Mouse (Mus musculus): ENCODE results near the gene Rpap1. TPM values are rescaled to one million over a fixed set of nuclear protein-coding genes. Genes with fewer than 3 reads are reported as not detected.
A peak's percentile ranks its signal among the peaks of the same experiment; 100 is the strongest.
"Not testable (repeated sequence)": the region's sequence is repeated elsewhere in the genome, so short reads cannot be mapped to it uniquely, and the experiment has no call there.

Gene Rpap1
- total RNA-seq, 2 experiments from 2014 or later, result 17.7 to 19.2 TPM

DNA sequence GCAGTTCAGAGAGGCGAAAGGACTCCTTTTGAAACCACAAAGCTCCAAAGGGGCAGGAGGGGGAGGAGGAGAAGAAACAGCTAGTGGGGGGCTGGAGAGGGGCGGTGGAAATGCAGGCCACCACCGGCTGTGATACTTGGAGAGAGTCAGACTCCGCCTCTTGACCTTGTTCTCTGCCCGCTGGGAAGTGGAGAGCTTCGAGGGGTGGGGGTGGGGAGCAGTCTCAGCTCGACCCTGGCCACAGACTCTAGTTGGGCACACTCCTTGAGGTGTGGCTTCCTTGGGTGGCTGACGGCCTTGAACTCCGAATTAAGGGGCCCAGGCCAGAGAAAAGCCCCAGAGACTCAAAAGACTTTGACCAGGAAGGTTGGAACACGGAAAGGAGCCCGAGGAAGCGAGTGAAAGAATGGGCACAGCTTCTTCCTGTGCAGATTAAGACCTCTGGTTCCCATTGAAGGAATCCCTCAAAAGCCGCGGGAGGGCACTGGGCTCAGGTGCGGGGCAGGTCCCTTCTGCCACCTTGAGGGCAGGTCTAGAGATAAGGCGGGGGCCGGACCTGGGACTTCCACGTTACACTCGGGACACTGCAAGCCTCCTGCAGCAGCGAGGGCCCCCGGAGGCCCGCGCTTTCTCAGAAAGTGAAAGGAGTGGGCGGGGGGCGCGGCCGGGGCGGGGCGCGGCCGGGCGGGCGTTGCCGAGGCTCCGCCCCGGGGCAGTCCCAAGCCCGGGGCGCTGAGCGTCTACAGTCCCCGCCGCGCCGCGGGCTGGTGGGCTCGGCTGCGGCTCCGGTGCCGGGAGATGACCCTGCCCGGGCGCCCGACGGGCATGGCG is 45.5 kb downstream of the Rpap1 start, which contains the start of gene Itpka:
TSS of gene Itpka (plus strand) at position 757 of the 831 bp plus-strand sequence.
- peak in 1 of 2 experiments; percentile 66 for DNase-seq (ENCODE audit: low spot score in 2 of 2)

DNA sequence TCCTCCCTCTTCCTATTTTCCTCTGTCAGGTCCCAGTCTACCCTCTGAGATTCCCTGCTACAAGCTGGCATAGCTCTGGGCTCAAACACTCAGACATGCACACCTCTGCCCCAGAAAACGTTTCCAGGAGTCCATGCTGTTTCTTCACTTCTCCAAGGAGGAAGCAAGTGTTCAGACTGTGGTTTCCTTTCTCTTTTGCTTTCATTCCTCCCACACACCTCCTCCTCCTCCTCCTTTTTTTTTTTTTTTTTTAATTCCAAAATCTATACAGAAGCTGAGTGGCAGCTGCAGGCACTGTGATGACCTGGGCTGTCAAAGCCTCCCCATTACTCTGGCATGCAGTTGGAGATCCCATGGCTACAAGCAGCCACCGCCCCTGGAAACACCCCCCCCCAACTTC is 46.8 kb downstream of the Rpap1 start:
- DNase-seq (ENCODE audit: low spot score in 2 of 2), result no peak

DNA sequence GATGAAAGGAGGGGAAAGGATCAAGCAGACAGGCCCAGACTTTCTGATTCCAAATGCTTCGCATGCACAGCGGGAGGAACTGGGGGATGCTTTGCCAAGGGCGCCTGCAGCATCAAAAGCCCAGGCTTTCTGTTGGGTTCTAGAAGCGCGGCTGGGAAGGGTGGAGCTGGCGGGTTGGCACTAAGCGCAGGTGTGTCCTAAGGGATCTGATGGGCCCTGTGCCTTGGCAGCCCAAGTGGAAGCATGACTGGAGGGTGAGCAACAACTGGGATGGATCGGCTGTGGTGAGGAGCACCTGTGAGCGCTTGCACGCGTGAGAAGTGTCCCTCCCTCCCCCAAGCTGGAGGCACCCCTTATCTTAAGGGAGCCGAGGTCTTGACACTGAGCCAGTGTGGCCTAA is 50.2 kb downstream of the Rpap1 start:
- no peak for DNase-seq (ENCODE audit: low spot score in 2 of 2)

GRCm38 (mm10) chr2:119730735-119731134 is 56.6 kb downstream of the Rpap1 start:
- no peak for DNase-seq (ENCODE audit: low spot score in 2 of 2)

DNA sequence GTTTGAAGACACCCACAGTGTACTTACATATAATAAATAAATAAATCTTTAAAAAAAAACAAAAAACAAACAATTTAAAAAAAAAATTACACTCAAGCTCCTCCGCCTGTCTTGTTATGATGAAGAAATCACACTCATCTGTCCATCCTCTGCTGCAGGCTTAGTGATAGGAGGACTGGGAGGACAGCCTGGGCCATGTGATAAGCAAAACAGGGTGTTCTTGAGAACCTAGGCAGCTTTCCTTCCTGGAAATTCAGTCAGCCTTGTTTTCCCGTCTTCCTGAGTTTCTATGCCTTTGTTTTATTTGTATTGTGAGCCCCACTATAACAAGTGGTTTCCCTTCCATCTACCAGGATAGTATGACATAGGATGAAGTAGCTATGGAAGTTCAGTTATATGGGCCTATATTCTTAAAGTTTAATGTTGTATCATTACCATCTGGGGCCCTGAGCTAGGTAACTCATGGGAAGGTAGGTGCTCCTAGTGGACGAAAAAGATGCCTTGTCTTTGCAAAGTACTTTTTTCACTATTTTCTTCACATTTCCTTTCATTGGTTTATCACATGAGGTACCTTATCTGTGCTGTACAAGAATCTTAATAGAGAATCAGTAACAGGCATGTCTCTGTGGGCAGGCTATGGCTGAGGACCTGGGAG is 59.4 kb downstream of the Rpap1 start:
- DNase-seq (ENCODE audit: low spot score in 2 of 2), result no peak

- DNase-seq (ENCODE audit: low spot score in 2 of 2), result peak; percentile 59 to 87
These were observed 66.3 kb downstream of the Rpap1 start for GRCm38 (mm10) chr2:119721070-119721469.

- not testable (repeated sequence) for DNase-seq (ENCODE audit: low spot score in 2 of 2)
These were observed 71.5 kb downstream of the Rpap1 start for GRCm38 (mm10) chr2:119715868-119716267.

Other genes with a start within 250 kb of the Rpap1 start
- under 1 TPM; 0.64 to 0.76 TPM for gene Exd1, start 239.9 kb downstream of the Rpap1 start, total RNA-seq (2021)
- 100 to 1,000 TPM; 154 to 166 TPM for gene Chp1, start 239.8 kb downstream of the Rpap1 start, total RNA-seq (2021)
- under 1 TPM; 0.51 to 0.62 TPM for gene Nusap1, start 169.2 kb downstream of the Rpap1 start, total RNA-seq (2021)
- gene Oip5, start 169.1 kb downstream of the Rpap1 start, total RNA-seq (2021), result 1 to 10 TPM in 1 of 2 experiments, under 1 TPM in 1; 0.79 to 1.2 TPM
- 10 to 100 TPM; 30.1 to 35.2 TPM for gene Ndufaf1, start 124.7 kb downstream of the Rpap1 start, total RNA-seq (2021)
- gene Rtf1, start 112.5 kb downstream of the Rpap1 start, total RNA-seq (2021), result 10 to 100 TPM; 60.9 to 61.1 TPM
- gene Itpka, start 45.2 kb downstream of the Rpap1 start, total RNA-seq (2021), result 100 to 1,000 TPM; 284 to 311 TPM
- 10 to 100 TPM; 12.5 to 15.8 TPM for gene Ltk, start 27.1 kb downstream of the Rpap1 start, total RNA-seq (2021)
- 10 to 100 TPM; 87.5 to 93.6 TPM for gene Tyro3, start 10.2 kb upstream of the Rpap1 start, total RNA-seq (2021)
- gene Mga, start 109.7 kb upstream of the Rpap1 start, total RNA-seq (2021), result 10 to 100 TPM; 69.2 to 71.2 TPM
- gene Mapkbp1, start 185.2 kb upstream of the Rpap1 start, total RNA-seq (2021), result 10 to 100 TPM; 39.3 to 40.4 TPM
- 1 to 10 TPM; 4.3 to 7.3 TPM for gene Jmjd7, start 239.9 kb upstream of the Rpap1 start, total RNA-seq (2021)
- gene Gm28042, start 240.0 kb upstream of the Rpap1 start, total RNA-seq (2021), result 1 to 10 TPM; 1.7 to 2.0 TPM
- gene Pla2g4b, start 245.9 kb upstream of the Rpap1 start, total RNA-seq (2021), result 1 to 10 TPM; 3.9 to 4.1 TPM